Mouse (Mus musculus) gastrocnemius, postnatal 10 days (tissue): ENCODE measurements around the gene Cacna2d2. TPM values are rescaled to one million over a fixed set of nuclear protein-coding genes. Genes with fewer than 3 reads are reported as not detected.

Experiments used
- DNase-seq: peaks from one replicate; pipeline ENCODE4 v3.0.0; 2021; ENCODE audit warnings: mixed read lengths
- total RNA-seq, 2 experiments: library from RNA; stranded (reverse); gene quantifications; 2 replicates each; pipeline ENCODE4 v1.2.3; 2021

Gene Cacna2d2
- total RNA-seq, 2 experiments from 2014 or later, result 2.1 to 2.4 TPM

DNA sequence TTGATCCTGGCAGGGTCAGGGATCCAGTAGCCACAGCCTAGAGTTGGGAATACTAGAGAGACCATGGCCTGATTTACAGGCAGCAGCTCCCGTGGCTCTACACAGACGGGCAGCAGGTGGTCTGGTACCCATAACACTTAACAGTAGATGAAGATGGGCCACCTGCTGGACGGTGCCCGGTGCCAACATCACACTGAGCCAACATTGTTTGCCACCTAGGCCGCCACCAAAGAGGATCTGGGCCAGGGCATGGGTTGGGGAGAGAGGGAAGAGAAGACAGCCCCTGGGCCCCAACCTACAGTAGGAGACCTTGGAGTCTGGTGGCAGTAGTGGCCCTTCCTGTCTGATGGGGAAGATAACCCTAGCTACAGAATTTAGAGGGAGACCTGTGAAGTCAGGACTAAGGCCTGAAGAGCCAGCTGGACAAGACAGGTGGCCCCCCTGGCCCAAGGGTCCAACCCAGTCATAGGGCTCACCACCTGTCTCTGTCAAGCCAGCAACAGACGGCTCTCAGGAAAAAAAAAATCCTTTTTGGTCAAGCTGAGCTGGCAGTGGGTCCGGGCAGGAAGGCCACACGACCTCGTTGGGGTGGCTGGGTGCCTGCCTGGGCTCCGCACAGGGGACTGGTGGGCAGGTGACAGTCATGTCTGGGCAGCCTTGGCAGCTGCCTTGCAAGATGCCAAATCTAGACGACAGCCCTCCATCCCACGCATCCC lies 102.9 kb downstream of the Cacna2d2 start:
- no peak for DNase-seq

DNA sequence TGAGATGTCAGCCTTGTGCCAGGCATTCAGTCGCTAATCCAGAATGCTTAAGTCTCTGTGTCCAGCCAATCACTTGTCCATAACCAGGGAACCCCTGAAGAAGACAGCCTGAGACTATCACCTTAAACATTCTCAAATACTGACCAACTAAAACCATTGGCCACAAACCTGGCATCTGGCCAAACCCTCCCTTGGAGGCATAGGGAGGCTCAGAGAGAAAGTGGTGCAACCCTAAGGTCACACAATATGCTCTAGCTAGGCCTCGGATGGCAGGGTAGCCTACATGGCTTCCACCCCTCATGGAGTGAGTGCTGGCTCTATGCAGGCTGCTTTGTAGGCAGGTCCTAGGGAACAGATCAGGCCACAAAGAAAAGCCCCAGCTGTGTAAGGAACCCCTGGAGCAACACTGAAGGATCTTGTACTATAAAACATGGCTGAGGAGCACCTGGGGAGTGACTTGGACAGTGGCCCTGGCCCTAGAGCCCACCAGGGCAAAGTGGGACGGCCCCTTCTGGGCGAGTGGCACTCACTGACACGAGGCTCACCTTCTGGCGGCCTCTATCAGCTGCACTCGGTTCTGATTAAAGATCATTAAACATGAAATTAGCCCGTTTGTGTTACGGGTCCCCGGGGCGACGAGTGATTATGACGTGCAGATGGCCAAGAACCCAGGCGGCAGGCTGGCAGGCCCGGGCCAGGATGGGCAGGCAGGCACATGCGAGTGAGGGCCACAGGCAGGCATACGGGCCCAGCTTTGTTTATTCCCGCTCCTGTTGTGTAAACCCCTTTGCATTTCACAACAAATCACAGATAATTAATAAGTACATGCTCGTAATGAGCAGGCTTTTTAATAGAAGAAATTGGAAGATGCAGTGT lies 105.5 kb downstream of the Cacna2d2 start:
- peak; percentile 26 for DNase-seq

DNA sequence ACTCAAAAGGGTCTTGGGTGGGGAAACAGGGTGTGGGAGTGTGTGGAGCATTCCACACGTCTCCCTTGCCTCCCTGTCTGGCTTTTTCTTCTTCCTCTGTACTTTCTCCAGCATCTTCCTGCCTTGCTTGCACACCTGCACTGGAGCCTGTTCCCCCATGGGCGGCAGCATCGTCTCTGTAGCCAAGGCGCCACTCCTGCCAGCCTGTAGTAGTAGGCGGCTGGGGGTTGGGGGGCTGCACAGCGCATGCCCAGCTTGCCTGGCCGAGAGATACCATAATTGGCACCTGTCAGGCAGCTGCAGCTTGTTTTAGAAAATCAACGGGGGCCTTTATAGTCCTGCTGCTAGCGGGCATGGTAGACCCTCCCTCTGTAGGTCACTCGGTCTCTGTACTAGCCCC lies 108.9 kb downstream of the Cacna2d2 start:
- DNase-seq, result no peak

DNA sequence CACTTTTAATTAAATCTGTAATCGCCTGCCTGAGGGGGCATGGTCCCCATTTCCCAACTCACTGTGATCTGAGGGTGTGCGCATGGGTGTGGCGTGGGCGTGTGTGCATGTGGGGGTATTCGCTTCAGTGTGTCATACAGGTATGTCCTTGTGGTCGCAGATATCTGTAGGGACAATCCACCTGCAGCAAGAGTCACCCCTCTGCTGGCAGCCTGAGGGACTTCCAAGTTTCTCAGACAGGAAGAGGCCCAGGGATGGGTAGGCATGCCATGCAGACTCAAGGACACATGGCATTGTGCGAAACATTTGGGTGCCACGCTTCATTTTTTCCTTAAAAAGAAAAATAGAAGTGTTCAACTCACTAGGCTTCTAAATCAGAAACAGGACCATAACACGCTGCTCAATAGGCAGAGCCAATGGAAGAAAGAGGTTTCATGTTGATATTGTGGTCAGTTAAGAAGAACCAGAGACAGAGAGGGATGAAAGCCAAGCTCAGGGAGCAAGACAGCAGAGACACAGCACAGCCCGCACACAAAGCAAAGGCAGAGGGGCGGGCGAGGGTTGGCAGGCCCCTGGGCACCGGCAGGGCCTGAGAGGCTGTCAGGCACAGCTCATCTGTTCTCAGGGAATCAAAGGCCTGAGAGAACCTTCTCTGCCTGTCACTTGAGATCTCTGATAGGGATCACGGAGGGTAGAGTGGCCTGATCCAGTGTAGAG lies 111.1 kb downstream of the Cacna2d2 start:
- no peak for DNase-seq

DNA sequence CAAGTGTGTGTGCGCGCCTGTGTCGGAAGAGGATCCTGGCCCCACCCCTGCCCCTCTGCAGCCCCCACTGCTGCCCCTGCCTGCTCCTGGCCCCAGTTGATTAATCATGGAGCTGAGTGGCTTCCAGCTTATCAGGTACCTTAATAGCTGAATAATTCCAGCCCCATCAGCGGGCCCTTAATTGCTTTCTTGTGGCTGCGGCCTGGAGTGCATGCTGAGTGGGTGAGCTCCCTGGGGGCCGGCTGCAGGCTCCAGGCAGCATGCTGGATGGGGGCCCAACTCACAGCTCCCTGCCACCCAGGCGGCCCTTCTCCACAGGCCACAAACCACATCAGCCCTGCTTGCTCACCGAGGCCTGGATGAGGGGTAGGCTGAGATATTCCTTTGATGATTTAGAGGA lies 112.0 kb downstream of the Cacna2d2 start:
- no peak for DNase-seq

DNA sequence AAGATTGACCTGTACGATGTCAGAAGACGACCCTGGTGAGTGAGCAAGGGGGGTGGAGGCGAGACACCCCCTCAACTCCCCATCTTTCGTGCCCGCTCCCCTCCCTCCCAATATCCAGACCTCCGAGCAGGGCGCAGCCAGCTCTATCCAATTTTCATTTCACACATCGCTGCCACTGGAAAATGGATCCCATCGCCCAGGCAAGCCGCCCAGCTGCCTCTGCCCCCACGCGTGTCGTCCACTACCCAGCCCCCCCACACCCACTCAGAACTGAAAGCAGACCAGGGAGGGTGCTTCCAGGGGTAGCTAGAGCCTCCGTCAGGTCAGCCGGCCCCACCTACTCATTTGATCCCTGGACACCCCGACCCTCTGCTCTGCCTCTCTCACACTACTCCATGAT lies 112.9 kb downstream of the Cacna2d2 start:
- no peak for DNase-seq

DNA sequence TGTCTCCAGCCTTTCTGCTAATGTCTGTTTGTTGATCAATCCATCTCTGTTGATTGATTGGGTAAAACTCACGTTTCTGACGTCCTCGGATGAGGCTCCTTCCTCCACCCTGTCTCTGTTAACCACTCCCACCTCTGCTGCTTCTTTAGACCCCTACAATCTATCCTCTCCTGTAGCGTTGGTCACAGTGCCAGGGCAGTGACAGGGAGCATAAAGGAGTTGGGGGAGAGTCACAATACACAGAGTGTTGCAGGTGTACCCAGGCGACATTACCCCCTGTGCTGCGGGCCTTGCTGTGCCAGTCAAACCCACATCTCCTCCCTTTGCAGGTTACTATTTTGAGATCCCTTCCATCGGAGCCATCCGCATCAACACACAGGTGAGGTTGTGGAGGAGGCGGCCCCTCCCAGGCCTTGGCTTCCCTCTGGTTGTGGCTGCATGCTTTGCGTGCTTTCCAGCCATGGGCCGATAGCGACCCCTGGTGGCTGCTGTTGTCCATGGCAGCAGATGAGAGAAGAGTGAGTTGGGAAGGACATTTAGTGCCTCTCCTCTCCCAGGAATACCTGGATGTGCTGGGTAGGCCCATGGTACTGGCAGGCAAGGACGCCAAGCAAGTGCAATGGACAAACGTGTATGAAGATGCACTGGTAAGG lies 115.0 kb downstream of the Cacna2d2 start:
- DNase-seq, result peak; percentile 91

DNA sequence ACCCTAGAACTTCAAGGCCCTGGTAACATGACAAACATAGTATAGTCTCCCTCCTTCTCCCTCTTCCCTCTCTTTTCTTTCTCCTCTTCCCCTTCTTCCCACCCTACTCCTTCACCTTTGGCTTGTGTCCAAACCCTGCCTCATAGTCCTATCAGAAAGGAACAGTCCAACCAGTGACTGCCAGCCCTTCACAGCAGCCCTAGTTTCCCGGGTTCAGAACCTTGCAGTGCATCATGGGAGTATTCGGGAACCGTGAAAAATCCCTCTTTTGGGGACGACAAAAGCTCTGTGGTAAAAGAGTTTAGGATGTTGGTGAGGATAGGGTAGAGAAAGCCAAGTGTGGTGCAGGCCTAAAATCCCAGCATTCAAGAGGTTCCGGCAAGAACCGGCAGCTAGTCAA lies 120.9 kb downstream of the Cacna2d2 start:
- no peak for DNase-seq

DNA sequence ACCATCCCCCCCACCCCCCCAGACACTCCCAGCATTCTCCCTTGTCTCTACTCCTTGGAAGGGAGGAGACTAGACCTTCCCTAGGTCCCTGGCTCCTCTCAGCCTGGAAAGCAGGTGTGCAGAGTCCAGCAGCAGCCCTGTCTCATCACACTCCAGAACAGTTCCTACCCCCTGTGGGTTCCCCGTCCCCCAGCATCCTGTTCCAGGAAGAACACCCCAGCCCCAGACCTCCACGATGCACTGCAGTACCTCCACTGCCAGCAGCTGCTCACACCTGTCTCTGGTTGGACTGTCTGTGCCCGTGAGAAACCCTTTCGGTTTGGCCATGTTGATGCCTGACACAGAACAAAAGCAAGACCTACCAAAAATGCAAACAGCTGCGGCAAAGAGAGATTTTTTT lies 121.8 kb downstream of the Cacna2d2 start:
- DNase-seq, result no peak

DNA sequence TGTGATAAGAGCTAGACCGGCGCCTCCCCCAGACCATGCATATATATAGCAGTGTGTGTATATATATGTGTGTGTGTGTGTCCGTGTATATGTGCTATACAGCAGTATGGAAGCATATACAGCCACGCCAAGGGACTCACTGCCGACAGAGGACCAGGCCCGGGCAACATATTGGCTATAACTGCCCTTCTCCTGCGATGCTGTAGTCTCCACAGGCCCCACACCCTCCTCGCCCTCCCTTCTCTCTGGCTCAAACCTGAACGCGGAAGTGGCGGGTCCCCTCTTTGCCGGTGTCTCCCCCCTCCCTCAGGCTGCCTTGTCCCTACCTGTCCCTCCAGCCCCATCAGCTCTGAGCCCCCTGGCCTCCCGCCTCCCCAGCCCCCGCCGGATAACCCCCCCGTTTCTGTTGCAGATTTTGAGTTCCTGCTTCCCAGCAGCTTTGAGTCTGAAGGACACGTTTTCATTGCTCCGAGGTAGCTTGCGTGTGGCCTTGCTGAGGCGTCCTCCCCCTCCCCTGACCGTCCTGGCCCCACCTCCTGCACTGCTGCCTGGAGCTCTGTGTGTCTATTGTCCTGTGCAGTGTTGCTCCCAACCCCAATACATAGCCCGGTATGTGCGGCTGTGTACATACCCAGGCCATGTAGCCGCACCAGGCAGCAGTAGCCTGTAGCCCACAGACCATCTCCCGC lies 122.4 kb downstream of the Cacna2d2 start:
- DNase-seq, result no peak

DNA sequence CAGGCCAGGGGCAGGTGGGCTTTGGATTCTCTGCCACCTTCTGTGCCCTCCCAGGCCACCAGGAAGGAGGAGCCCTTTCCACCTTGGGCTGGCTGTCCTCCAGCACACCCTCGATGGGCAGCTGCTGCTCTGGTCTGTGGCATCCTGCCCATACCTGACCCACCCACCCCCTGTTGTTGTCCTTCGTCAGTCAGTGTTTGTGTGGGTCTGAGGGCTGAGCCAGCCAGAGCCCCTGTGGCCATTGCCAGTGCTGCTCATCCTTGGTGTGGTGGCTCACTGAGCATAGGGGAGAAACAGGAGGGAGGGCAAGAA lies 122.9 kb downstream of the Cacna2d2 start:
- DNase-seq, result no peak

DNA sequence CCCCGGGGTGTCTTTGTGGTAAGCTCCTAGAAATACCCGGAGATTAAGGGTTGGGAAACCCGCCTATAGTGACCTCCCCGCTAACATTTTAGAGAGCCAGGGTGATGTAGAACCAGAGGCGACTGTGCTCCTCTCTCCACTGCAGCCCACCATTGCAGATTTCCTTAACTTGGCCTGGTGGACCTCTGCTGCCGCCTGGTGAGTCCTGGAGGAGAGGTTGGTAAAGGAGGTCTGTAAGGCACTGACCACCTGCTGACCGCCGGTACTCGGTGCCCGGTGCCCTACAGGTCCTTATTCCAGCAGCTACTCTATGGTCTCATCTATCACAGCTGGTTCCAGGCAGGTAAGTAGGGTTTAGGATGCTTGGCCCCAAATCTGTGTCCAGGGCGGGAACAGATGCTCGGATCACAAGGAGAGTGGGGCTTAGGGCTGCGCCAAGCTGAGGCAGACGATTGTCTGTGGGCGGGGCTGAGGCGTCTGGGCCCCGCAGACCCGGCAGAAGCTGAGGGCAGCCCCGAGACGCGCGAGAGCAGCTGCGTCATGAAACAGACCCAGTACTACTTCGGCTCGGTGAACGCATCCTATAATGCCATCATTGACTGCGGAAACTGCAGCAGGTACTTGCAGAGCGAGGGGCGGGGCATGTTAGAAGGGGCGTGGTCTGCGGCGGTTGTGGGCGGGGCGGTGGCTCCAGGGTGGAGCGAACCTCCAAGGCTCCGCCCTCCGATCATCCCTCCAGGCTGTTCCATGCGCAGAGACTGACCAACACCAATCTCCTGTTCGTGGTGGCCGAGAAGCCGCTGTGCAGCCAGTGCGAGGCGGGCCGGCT lies 127.0 kb downstream of the Cacna2d2 start:
- peak; percentile 70 for DNase-seq

DNA sequence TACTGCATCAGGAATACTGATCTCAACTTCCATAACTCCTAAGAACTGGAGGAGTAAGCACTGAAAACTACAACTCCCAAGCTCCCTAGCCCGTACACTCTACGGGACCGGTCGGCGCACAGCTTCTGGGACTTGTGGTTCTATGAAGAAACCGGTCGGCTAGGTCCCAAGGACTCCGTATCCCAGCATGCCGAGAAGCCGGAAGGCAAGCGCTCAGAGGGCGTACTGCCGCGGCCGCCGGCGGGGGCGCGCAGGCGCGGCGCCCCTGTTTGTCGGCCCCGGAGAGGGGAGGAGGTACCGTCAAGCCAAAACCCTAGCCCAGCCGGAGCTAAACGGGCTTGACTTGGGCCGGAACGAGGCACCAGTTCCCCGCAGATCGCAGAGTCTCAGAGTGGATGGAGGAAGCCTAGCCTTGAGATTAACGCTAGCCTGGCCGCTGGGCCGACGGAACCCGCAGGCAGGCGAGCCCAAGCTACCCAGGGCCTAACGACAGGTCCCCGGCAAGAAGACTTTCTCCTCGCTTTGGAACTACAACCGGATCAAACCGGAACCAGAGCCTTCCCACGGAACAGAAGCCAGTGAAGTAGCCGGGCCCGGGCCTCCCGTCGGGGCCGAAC lies 134.5 kb downstream of the Cacna2d2 start, which contains the start of gene Tmem115:
Tmem115 (plus strand) TSS at position 155 of the 617 bp plus-strand sequence.
- peak; percentile 83 for DNase-seq

DNA sequence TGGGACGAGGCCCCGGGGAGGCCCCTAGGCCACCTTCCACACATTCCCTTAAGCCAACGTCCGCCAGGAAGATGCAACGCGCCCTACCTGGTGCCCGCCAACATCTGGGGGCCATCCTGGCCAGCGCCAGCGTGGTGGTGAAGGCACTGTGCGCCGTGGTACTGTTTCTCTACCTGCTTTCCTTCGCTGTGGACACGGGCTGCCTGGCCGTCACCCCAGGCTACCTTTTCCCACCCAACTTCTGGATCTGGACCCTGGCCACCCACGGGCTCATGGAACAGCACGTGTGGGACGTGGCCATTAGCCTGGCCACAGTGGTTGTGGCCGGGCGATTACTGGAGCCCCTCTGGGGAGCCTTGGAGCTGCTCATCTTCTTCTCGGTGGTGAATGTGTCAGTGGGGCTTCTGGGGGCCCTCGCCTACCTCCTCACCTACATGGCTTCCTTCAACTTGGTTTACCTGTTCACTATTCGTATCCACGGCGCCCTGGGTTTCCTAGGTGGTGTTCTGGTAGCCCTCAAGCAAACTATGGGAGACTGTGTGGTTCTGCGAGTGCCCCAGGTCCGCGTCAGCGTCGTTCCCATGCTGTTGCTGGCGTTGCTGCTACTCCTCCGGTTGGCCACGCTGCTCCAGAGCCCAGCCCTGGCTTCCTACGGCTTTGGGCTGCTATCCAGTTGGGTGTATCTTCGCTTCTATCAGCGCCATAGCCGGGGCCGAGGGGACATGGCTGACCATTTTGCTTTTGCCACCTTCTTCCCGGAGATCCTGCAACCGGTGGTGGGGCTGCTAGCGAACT lies 135.2 kb downstream of the Cacna2d2 start:
- DNase-seq, result peak; percentile 49

DNA sequence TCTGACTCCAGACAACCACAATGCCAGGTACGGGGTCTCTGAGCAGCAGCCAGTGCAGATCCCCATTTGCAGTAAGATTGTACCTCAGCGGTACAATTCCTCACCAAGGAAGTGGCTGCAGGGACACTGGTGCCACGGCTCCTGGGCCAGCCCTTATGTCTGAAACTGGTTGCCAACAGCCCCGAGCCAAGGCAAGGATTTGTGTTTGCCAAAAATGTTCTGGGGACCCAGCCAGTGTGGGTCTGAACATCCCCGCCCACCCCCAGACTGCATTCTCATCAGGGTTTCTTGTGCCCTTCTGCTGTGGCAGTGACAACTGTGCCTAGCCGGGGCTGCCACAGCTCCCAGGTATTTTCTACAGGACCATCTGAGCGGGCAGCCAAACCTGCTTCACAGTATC lies 138.8 kb downstream of the Cacna2d2 start:
- DNase-seq, result no peak

DNA sequence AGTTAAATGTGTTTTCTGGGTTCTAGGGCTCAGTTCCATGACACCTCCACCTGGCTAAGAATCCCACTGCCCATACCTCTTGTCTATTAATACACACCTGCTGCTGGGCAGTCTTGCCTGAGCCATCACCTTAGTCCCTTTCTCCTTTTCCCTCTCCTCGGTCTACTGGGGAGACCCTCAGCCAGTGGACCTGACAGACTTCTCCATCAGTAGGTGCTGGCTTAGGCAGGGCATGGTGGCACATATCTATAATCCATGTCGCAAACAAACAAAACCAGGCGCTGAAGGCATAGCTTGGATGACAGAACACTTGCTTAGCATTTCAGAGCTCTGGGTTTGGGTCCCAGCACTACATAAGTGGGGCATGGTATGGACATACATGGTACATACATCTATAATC lies 139.3 kb downstream of the Cacna2d2 start:
- DNase-seq, result no peak

DNA sequence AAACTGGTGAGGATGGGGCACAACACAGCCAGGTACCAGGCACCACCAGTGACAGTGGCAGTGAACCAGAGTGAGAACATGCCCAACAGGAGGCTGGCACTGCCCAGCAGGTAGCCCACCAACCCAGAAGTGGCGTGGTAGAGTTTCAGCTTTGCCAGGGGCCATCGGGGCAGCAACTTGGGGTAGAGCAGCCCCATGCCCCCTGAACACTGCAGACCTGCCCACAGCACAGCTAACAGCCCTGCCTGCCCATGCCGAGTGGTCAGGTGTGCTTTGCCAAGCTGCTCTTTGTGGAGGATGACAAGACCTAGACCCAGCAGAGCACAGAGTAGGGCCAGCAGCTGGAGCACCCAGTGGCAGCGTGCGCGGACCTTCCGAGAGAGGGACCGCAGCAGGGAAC lies 140.5 kb downstream of the Cacna2d2 start:
- no peak for DNase-seq

DNA sequence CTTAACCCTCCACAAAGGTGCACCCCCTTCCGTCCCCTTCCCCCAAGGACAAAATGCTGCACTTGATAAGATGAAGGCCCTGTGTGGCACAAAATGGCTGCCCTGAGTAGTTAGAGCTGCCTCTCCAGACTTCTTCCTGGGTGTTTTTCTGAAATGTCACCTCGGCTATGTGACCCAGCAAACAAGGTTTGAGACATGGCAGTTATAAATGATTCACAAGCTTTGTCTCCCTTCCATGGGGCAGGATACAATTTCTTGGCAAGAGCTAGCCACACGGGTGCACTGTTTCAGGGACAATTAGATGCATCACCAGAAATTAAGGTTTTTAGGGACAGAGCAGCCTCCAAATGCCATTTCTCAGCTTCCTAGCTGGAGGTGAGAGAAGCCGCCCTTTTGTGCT lies 141.0 kb downstream of the Cacna2d2 start:
- no peak for DNase-seq

DNA sequence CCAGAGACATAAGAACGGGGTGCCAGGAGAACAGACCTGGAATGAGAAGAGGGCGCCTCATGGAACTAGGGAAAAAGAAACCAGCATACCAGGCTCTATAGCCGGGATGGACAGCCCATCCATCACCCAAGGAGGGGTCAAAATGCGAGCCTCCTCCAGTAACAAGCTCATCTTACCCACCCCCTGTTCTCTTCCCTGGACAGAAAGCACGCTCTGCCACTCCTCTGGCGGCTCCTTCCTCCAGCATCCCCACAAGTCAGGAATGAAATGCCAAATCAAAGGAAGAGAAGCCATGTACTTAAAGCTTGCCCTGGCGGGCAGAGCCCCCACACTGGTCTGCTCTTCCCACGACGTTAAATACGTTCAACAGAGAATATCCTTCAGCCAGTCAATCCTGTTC lies 141.6 kb downstream of the Cacna2d2 start:
- no peak for DNase-seq
